Mouse (Mus musculus): ENCODE measurements around the gene Otof. TPM values are rescaled to one million over a fixed set of nuclear protein-coding genes. Genes with fewer than 3 reads are reported as not detected.

The Otof gene
- polyA plus RNA-seq, 1 experiment from 2014 or later = not detected

GRCm38 (mm10) chr5:30423572-30424244 is 38.0 kb downstream of the Otof start:
- ATAC-seq (ENCODE audit: insufficient read depth) = no peak
- H3K4me2 ChIP-seq = no peak overlapping the region
- H3K4me1 ChIP-seq (replicated peaks) = no peaks in the 10 kb centered on the region
- H3K4me3 ChIP-seq (replicated peaks) = no peak overlapping the region
- H3K36me3 ChIP-seq (replicated peaks) = no peaks in the 10 kb centered on the region
- H3K9me3 ChIP-seq (replicated peaks) = no peaks in the 10 kb centered on the region
- H3K9ac ChIP-seq = no peak overlapping the region
- no peak overlapping the region for H3K27ac ChIP-seq (replicated peaks)
- no peaks in the 10 kb centered on the region for H3K27me3 ChIP-seq
- WGBS (ENCODE audit: insufficient replicate concordance) = 22% methylated on average over 8 of the region's 8 CpGs

GRCm38 (mm10) chr5:30423121-30423520 is 38.6 kb downstream of the Otof start:
- no peaks in the 10 kb centered on the region for H3K27me3 ChIP-seq
- H3K9me3 ChIP-seq (replicated peaks) = no peaks in the 10 kb centered on the region
- H3K4me1 ChIP-seq (replicated peaks) = no peaks in the 10 kb centered on the region
- 56% methylated on average over 4 of the region's 4 CpGs for WGBS (ENCODE audit: insufficient replicate concordance)
- no peak overlapping the region for H3K9ac ChIP-seq
- H3K27ac ChIP-seq (replicated peaks) = no peak overlapping the region
- H3K4me3 ChIP-seq (replicated peaks) = no peak overlapping the region
- ATAC-seq (ENCODE audit: insufficient read depth) = no peak
- H3K36me3 ChIP-seq (replicated peaks) = no peaks in the 10 kb centered on the region
- H3K4me2 ChIP-seq = no peak overlapping the region

- Histone ChIP-seq H3K36me3 (replicated peaks) (no peaks in the 10 kb centered on the region), H3K4me1 (replicated peaks) (no peaks in the 10 kb centered on the region), H3K9me3 (replicated peaks) (no peaks in the 10 kb centered on the region), H3K9ac (no peak overlapping the region), H3K4me2 (no peak overlapping the region), H3K27me3 (no peaks in the 10 kb centered on the region), H3K4me3 (replicated peaks) (no peak overlapping the region), H3K27ac (replicated peaks) (no peak overlapping the region)
- ATAC-seq (ENCODE audit: insufficient read depth) = no peak
- 63% methylated on average over 5 of the region's 5 CpGs for whole genome bisulfite sequencing (ENCODE audit: insufficient replicate concordance)
Observed at GRCm38 (mm10) chr5:30416665-30417064, 45.1 kb downstream of the Otof start.

- 42% methylated on average over 4 of the region's 4 CpGs for WGBS (ENCODE audit: insufficient replicate concordance)
- H3K27me3 ChIP-seq = no peaks in the 10 kb centered on the region
- H3K9me3 ChIP-seq (replicated peaks) = no peaks in the 10 kb centered on the region
- H3K4me3 ChIP-seq (replicated peaks) = no peak overlapping the region
- ATAC-seq (ENCODE audit: insufficient read depth) = no peak
- no peaks in the 10 kb centered on the region for H3K36me3 ChIP-seq (replicated peaks)
- no peak overlapping the region for H3K4me2 ChIP-seq
- H3K4me1 ChIP-seq (replicated peaks) = no peaks in the 10 kb centered on the region
- H3K9ac ChIP-seq = no peak overlapping the region
- H3K27ac ChIP-seq (replicated peaks) = no peak overlapping the region
Observed at GRCm38 (mm10) chr5:30415876-30416275, 45.9 kb downstream of the Otof start.

- Histone ChIP-seq H3K27ac (replicated peaks) (no peak overlapping the region), H3K9ac (no peak overlapping the region), H3K27me3 (no peaks in the 10 kb centered on the region), H3K4me2 (no peak overlapping the region), H3K36me3 (replicated peaks) (no peaks in the 10 kb centered on the region), H3K4me3 (replicated peaks) (no peak overlapping the region), H3K4me1 (replicated peaks) (no peaks in the 10 kb centered on the region), H3K9me3 (replicated peaks) (no peaks in the 10 kb centered on the region)
- 30% methylated on average over 2 of the region's 2 CpGs for WGBS (ENCODE audit: insufficient replicate concordance)
- ATAC-seq (ENCODE audit: insufficient read depth) = no peak
Observed at GRCm38 (mm10) chr5:30415381-30415780, 46.4 kb downstream of the Otof start.

- H3K9ac ChIP-seq = no peak overlapping the region
- no peaks in the 10 kb centered on the region for H3K27me3 ChIP-seq
- no peaks in the 10 kb centered on the region for H3K36me3 ChIP-seq (replicated peaks)
- H3K4me2 ChIP-seq = no peak overlapping the region
- no peak overlapping the region for H3K4me3 ChIP-seq (replicated peaks)
- ATAC-seq (ENCODE audit: insufficient read depth) = no peak; the same call in 1 of the 2 replicates
- no peak overlapping the region for H3K27ac ChIP-seq (replicated peaks)
- WGBS (ENCODE audit: insufficient replicate concordance) = 70% methylated on average over 10 of the region's 10 CpGs
- no peaks in the 10 kb centered on the region for H3K4me1 ChIP-seq (replicated peaks)
- H3K9me3 ChIP-seq (replicated peaks) = no peaks in the 10 kb centered on the region
Observed at GRCm38 (mm10) chr5:30411524-30411923, 50.2 kb downstream of the Otof start.

GRCm38 (mm10) chr5:30406876-30407275 is 54.9 kb downstream of the Otof start:
- H3K9ac ChIP-seq = no peak overlapping the region
- no peak overlapping the region for H3K4me3 ChIP-seq (replicated peaks)
- no peaks in the 10 kb centered on the region for H3K36me3 ChIP-seq (replicated peaks)
- no peak overlapping the region for H3K4me2 ChIP-seq
- H3K27me3 ChIP-seq = peaks cover 3% of the 10 kb centered on the region; the same call in 1 of the 2 replicates
- no peak overlapping the region for H3K27ac ChIP-seq (replicated peaks)
- 31% methylated on average over 9 of the region's 9 CpGs for WGBS (ENCODE audit: insufficient replicate concordance)
- no peaks in the 10 kb centered on the region for H3K9me3 ChIP-seq (replicated peaks)
- H3K4me1 ChIP-seq (replicated peaks) = no peaks in the 10 kb centered on the region
- no peak for ATAC-seq (ENCODE audit: insufficient read depth)

GRCm38 (mm10) chr5:30401165-30401564 is 60.6 kb downstream of the Otof start:
- no peak for ATAC-seq (ENCODE audit: insufficient read depth)
- 47% methylated on average over 8 of the region's 8 CpGs for WGBS (ENCODE audit: insufficient replicate concordance)
- no peak overlapping the region for H3K4me2 ChIP-seq
- no peaks in the 10 kb centered on the region for H3K4me1 ChIP-seq (replicated peaks)
- H3K9me3 ChIP-seq (replicated peaks) = no peaks in the 10 kb centered on the region
- no peak overlapping the region for H3K4me3 ChIP-seq (replicated peaks)
- no peak overlapping the region for H3K9ac ChIP-seq
- H3K27me3 ChIP-seq = peaks cover 3% of the 10 kb centered on the region; the same call in 1 of the 2 replicates
- H3K36me3 ChIP-seq (replicated peaks) = no peaks in the 10 kb centered on the region
- H3K27ac ChIP-seq (replicated peaks) = no peak overlapping the region

- Histone ChIP-seq H3K4me3 (replicated peaks) (no peak overlapping the region), H3K9me3 (replicated peaks) (no peaks in the 10 kb centered on the region), H3K4me2 (no peak overlapping the region), H3K27ac (replicated peaks) (no peak overlapping the region), H3K27me3 (peaks cover 3% of the 10 kb centered on the region; the same call in 1 of the 2 replicates), H3K9ac (no peak overlapping the region), H3K4me1 (replicated peaks) (no peaks in the 10 kb centered on the region), H3K36me3 (replicated peaks) (no peaks in the 10 kb centered on the region)
- no peak for ATAC-seq (ENCODE audit: insufficient read depth)
- 61% methylated on average over 5 of the region's 5 CpGs for WGBS (ENCODE audit: insufficient replicate concordance)
Observed at GRCm38 (mm10) chr5:30400521-30400920, 61.2 kb downstream of the Otof start.

- ATAC-seq (ENCODE audit: insufficient read depth) = no peak
- Histone ChIP-seq H3K4me1 (replicated peaks) (no peaks in the 10 kb centered on the region), H3K27ac (replicated peaks) (no peak overlapping the region), H3K4me3 (replicated peaks) (no peak overlapping the region), H3K4me2 (no peak overlapping the region), H3K9me3 (replicated peaks) (no peaks in the 10 kb centered on the region), H3K36me3 (replicated peaks) (no peaks in the 10 kb centered on the region), H3K9ac (no peak overlapping the region), H3K27me3 (no peaks in the 10 kb centered on the region)
- 17% methylated on average over 7 of the region's 7 CpGs for WGBS (ENCODE audit: insufficient replicate concordance)
Observed at GRCm38 (mm10) chr5:30391473-30391872, 70.3 kb downstream of the Otof start.

- Histone ChIP-seq H3K4me3 (replicated peaks) (no peak overlapping the region), H3K4me2 (no peak overlapping the region), H3K36me3 (replicated peaks) (no peaks in the 10 kb centered on the region), H3K4me1 (replicated peaks) (no peaks in the 10 kb centered on the region), H3K9ac (no peak overlapping the region), H3K9me3 (replicated peaks) (no peaks in the 10 kb centered on the region), H3K27me3 (no peaks in the 10 kb centered on the region), H3K27ac (replicated peaks) (no peak overlapping the region)
- ATAC-seq (ENCODE audit: insufficient read depth) = no peak
- 62% methylated on average over 5 of the region's 5 CpGs for WGBS (ENCODE audit: insufficient replicate concordance)
Observed at GRCm38 (mm10) chr5:30389836-30390235, 71.9 kb downstream of the Otof start.

GRCm38 (mm10) chr5:30387726-30388125 is 74.0 kb downstream of the Otof start:
- no peak for ATAC-seq (ENCODE audit: insufficient read depth)
- no peak overlapping the region for H3K4me2 ChIP-seq
- no peak overlapping the region for H3K27ac ChIP-seq (replicated peaks)
- H3K9ac ChIP-seq = no peak overlapping the region
- WGBS (ENCODE audit: insufficient replicate concordance) = 64% methylated on average over 6 of the region's 6 CpGs
- no peaks in the 10 kb centered on the region for H3K4me1 ChIP-seq (replicated peaks)
- H3K4me3 ChIP-seq (replicated peaks) = no peak overlapping the region
- no peaks in the 10 kb centered on the region for H3K27me3 ChIP-seq
- no peaks in the 10 kb centered on the region for H3K9me3 ChIP-seq (replicated peaks)
- H3K36me3 ChIP-seq (replicated peaks) = no peaks in the 10 kb centered on the region
